In the genomic region with DNA sequence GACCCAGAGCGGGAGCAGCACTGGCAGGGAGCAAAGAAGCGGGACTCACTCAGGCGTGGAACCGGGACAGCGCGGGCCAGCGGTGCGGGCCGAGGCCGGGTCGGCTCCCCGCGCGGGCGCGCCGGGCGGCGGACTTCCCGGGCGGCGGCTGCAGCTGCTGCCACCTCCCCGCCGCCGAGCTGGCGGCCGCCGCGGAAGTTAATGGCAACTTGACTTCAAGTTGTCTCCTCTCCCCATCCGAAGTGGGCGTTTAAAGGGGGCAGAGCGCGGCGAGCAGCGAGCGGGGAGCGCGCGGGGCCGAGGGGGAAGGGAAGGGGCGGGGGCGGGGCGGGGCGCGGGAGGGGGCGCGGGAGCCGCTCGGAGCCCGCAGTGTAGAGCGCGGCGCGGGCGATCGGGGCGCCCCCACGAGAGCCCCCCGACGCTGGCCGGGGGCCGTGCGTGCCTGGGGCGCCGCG, we compare ENCODE assay signal across 8 mouse cellular contexts. TPM values are rescaled to one million over a fixed set of nuclear protein-coding genes. Genes with fewer than 3 reads are reported as not detected.
DNase-seq lines count a peak whose midpoint lies in the region; ATAC-seq and TF ChIP-seq lines count a peak whose summit lies in the region.

No protein-coding gene starts in this region.

- H3K9me3 ChIP-seq in neural tube, embryonic 11.5 days (ENCODE audit: control insufficient read depth, low read length), result no peaks in the 10 kb centered on the region
- H3K9me3 ChIP-seq in midbrain, embryonic 16.5 days (replicated peaks; ENCODE audit: control insufficient read depth, low read length, poor library complexity, severe bottlenecking), result no peaks in the 10 kb centered on the region
- H3K9me3 ChIP-seq in stomach, postnatal 0 days (ENCODE audit: control insufficient read depth, low read length), result no peaks in the 10 kb centered on the region

- no peak for TF ChIP-seq EP300 in stomach, postnatal 0 days (optimal IDR thresholded peaks at IDR 0.05)

- peak overlapping the region; percentile 73 for H3K4me3 ChIP-seq in neural tube, embryonic 11.5 days (ENCODE audit: low read depth, low read length)
- peak overlapping the region; percentile 55 for H3K4me3 ChIP-seq in brown adipose tissue, adult 24 weeks (ENCODE audit: insufficient read depth, low read depth, low read length)
- peak overlapping the region; percentile 77 for H3K4me3 ChIP-seq in midbrain, embryonic 16.5 days (ENCODE audit: low read depth, low read length)
- H3K4me3 ChIP-seq in stomach, postnatal 0 days (ENCODE audit: low read depth, low read length), result peak overlapping the region; percentile 64

- peaks cover 26% of the 10 kb centered on the region for H3K27me3 ChIP-seq in neural tube, embryonic 11.5 days (ENCODE audit: control insufficient read depth, insufficient read depth, low read length)
- peaks cover 10% of the 10 kb centered on the region for H3K27me3 ChIP-seq in midbrain, embryonic 16.5 days (ENCODE audit: control insufficient read depth, insufficient read depth, low read depth, low read length)
- H3K27me3 ChIP-seq in stomach, postnatal 0 days (ENCODE audit: control insufficient read depth, insufficient read depth, low read length), result peaks cover 16% of the 10 kb centered on the region

- H3K9ac ChIP-seq in neural tube, embryonic 11.5 days (ENCODE audit: low read length), result peak overlapping the region; percentile 69
- H3K9ac ChIP-seq in midbrain, embryonic 16.5 days (ENCODE audit: low read depth, low read length), result peak overlapping the region; percentile 81
- H3K9ac ChIP-seq in stomach, postnatal 0 days (ENCODE audit: low read length), result peak overlapping the region; percentile 51; the same call in 1 of the 2 replicates

- peak overlapping the region; percentile 98 for H3K4me2 ChIP-seq in neural tube, embryonic 11.5 days (ENCODE audit: low read depth)
- peak overlapping the region; percentile 99 for H3K4me2 ChIP-seq in midbrain, embryonic 16.5 days (ENCODE audit: low read length)
- H3K4me2 ChIP-seq in stomach, postnatal 0 days (replicated peaks; ENCODE audit: low read depth), result peak overlapping the region; percentile 97

- no peaks in the 10 kb centered on the region for H3K36me3 ChIP-seq in neural tube, embryonic 11.5 days (ENCODE audit: control insufficient read depth, insufficient read depth, low read length)
- H3K36me3 ChIP-seq in midbrain, embryonic 16.5 days (ENCODE audit: control insufficient read depth, insufficient read depth, low read length), result no peaks in the 10 kb centered on the region
- no peaks in the 10 kb centered on the region for H3K36me3 ChIP-seq in stomach, postnatal 0 days (ENCODE audit: control insufficient read depth, insufficient read depth, low read length)

- TF ChIP-seq CTCF in stomach, postnatal 0 days (IDR thresholded peaks at IDR 0.05; ENCODE audit: low read depth), result no peak

- ATAC-seq in neural tube, embryonic 11.5 days (ENCODE audit: insufficient read depth, low FRiP score, low TSS enrichment), result peak; percentile 79
- peak; percentile 82 for ATAC-seq in midbrain, embryonic 16.5 days
- ATAC-seq in stomach, postnatal 0 days (ENCODE audit: low FRiP score, low TSS enrichment), result peak; percentile 59; the same call in 1 of the 2 replicates

- no peak overlapping the region for H3K27ac ChIP-seq in neural tube, embryonic 11.5 days (ENCODE audit: low read depth, low read length)
- H3K27ac ChIP-seq in brown adipose tissue, adult 24 weeks (replicated peaks; ENCODE audit: low read depth, low read length), result no peak overlapping the region
- H3K27ac ChIP-seq in midbrain, embryonic 16.5 days (ENCODE audit: low read length), result no peak overlapping the region
- no peak overlapping the region for H3K27ac ChIP-seq in stomach, postnatal 0 days (replicated peaks)

- H3K4me1 ChIP-seq in neural tube, embryonic 11.5 days (ENCODE audit: control insufficient read depth, insufficient read depth, low read length), result peaks cover 12% of the 10 kb centered on the region
- peaks cover 2% of the 10 kb centered on the region; the same call in 1 of the 2 replicates for H3K4me1 ChIP-seq in brown adipose tissue, adult 24 weeks (ENCODE audit: control insufficient read depth, insufficient read depth, insufficient read length, low read length)
- peaks cover 19% of the 10 kb centered on the region for H3K4me1 ChIP-seq in midbrain, embryonic 16.5 days (ENCODE audit: control insufficient read depth, insufficient read depth, low read length)
- H3K4me1 ChIP-seq in stomach, postnatal 0 days (replicated peaks; ENCODE audit: control insufficient read depth, insufficient read depth), result no peaks in the 10 kb centered on the region; the same call in 1 of the 2 replicates

- WGBS in neural tube, embryonic 11.5 days, result 0% methylated on average over 15 of the region's 66 CpGs
- WGBS in midbrain, embryonic 16.5 days, result under 1% methylated on average over 35 of the region's 66 CpGs
- under 1% methylated on average over 31 of the region's 66 CpGs for WGBS in stomach, postnatal 0 days

- peak; percentile 51 for DNase-seq in neural tube, embryonic 11.5 days (ENCODE audit: low spot score)
- no peak for DNase-seq in neural tube, embryonic 10.5 days (ENCODE audit: extremely low spot score, low spot score)
- DNase-seq in heart, postnatal 4 days, result peak; percentile 30
- DNase-seq in liver, result peak; percentile 5
- DNase-seq in stomach, postnatal 0 days (ENCODE audit: low spot score), result peak; percentile 41
- DNase-seq in testis, postnatal 14 days (ENCODE audit: low spot score), result no peak

RNA-seq across cellular contexts. Expression of gene Satb1, which starts 0.6 kb away (rescaled TPM):
- 28.4 and 33.5 TPM in 2 replicates for polyA plus RNA-seq in neural tube, embryonic 11.5 days (2014; fragmentation: Nextera tagmentation; extraction: Ambion mirVana)
- 4.1 and 4.6 TPM in 2 replicates for polyA plus RNA-seq in brown adipose tissue, adult 24 weeks (2012; ENCODE audit: insufficient read depth, insufficient read length, missing spikeins)
- total RNA-seq in heart, postnatal 4 days (2021), result 10 to 100 TPM; 24.4 to 25.3 TPM
- polyA plus RNA-seq in midbrain, embryonic 16.5 days (2015; fragmentation: Nextera tagmentation; extraction: Ambion mirVana), result 19.3 and 22.8 TPM in 2 replicates
- polyA plus RNA-seq in stomach, postnatal 0 days (2015; fragmentation: Nextera tagmentation; extraction: Ambion mirVana), result 2.6 and 2.9 TPM in 2 replicates

Comparison
In these comparisons a context has a peak if more than half of its experiments do, and no peak if none do; other contexts are left out.
1. DNase-seq: peak in neural tube, embryonic 11.5 days (single experiment), heart, postnatal 4 days (single experiment), liver (single experiment) and stomach, postnatal 0 days (single experiment); none in neural tube, embryonic 10.5 days (single experiment) and testis, postnatal 14 days (single experiment).
2. Peak in every context shown above with its lines, with median percentiles within 50 percentile points of each other: ATAC-seq, H3K4me2 ChIP-seq, H3K4me3 ChIP-seq and H3K9ac ChIP-seq.